Mouse (Mus musculus) spleen, postnatal 36 days (tissue): Measurements from ENCODE around the gene St6galnac4.

Experiments used
- DNase-seq, 2 experiments: peaks; one replicate each; pipeline ENCODE4 v3.0.0; 2022; ENCODE audit warnings: low spot score in 2 of 2, mixed read lengths in 1 of 2

St6galnac4 gene

DNA sequence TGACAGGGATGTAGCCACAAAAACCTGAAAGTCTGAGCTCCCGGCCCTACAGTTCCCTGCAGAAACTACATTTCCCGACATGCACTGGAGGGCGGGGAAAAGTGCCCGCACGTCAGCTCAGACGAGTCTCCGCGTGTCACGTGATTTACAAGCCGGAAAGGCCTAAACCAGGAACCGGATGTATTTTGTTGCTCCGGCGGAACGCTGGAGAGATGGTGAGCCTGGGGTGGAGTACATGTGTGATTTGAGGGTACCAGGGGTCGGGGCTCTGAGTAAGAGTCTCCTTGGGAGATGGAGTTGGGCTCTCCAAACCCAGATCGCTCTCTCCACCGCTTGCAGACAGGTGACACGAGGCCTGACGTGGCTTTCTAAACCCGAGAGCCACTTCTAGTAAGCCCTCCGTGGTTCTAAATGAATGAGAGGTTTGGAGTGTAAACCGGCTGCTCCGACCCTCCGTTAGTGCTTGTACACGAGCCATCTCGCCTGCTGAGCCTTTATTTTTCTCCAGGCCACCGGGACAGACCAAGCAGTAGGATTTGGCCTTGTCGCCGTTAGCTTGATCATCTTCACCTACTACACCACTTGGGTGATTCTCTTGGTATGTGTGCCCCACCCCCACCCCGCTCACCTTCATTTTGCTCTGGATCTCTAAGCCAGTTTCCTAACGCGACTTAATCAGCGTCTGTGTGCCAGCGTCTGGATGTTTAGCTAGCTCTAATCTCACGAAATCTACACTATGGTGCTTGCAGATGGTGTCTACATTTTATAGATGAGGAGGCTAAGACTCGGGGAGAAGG is 16.0 kb upstream of the St6galnac4 start, which contains the start of gene Dpm2:
Gene Dpm2 (plus strand): TSS at position 161 of the 797 bp plus-strand sequence.
- peak; percentile 89 to 92 for DNase-seq

GRCm38 (mm10) chr2:32572196-32572595 is 14.7 kb upstream of the St6galnac4 start:
- DNase-seq: no peak

DNA sequence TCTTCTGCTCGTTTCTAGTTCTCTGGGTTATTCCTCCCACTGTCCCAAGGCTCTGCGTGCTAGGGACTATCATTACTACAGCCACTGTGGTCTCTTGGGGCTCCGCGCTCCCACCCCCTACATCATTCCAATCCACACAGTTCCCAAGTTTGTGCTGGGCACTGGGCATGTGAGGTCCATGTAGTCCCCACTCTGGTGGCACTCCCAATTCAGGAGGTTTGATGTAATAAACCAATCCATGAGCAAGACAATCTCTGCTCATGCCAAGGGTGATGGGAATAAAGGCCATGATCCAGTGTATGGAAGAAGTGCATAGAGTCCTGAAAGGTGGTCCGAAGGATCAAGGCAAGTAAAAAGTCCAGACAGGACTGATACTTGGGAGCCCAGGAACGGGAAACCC is 12.4 kb upstream of the St6galnac4 start, which contains the start of gene Pip5kl1:
Gene Pip5kl1 (plus strand): TSS at position 301 of the 400 bp plus-strand sequence.
- no peak for DNase-seq

GRCm38 (mm10) chr2:32574901-32575585 is 11.9 kb upstream of the St6galnac4 start:
- peak; percentile 34 to 49 for DNase-seq

DNA sequence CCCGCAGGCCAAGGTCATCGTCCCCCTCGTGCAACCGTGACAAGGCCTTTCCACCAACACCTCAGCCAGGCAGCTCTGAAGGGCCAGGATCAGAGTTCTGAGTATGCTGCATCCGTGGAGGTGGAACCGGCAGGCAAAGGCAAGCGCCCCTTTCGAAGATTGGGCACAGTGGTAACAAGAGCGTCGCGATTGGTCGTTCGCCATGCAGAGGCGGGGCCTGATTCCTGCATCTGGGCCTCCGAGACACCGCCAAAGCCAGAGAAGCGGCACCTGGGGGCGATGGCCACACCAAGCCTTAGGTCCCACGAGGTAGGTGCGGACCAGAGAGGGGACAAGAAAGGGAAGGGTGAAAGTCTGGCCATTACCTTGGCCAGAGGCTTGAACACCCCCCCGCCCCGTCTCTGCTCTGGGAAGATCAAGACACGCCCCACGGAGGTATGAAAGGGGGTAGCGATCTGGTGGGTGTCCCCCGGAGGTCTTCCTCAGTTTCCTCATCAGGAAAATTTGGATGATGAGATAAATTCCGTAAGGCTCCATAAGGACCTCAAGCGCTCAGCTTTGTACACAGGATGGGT is 11.2 kb upstream of the St6galnac4 start, which contains the start of gene 9430097D07Rik:
Gene 9430097D07Rik (minus strand): TSS at position 99 of the 575 bp plus-strand sequence.
- DNase-seq: peak in 1 of 2 experiments; percentile 33

DNA sequence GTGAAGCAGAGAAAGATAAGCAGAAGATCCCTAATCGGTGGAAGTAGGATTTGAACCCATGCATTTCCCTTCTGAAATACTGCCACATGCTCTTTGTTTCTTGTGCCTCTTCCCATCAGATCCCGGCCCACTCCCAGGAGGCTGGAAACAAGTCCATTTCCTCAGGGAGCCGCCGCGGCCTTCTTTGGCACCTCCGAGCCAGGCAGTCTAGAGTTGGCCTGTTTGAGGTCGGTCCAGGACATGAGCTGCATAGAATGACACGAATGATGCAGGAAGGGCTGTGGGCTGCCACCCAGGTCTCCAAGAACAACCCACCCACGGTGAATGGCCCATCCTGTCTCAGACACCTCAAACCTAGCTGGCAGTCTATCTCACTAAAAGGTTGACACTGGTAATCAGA is 10.4 kb upstream of the St6galnac4 start:
- DNase-seq: no peak

GRCm38 (mm10) chr2:32578146-32579046 is 8.5 kb upstream of the St6galnac4 start:
- no peak for DNase-seq

GRCm38 (mm10) chr2:32581450-32582095 is 5.3 kb upstream of the St6galnac4 start:
- DNase-seq: no peak

GRCm38 (mm10) chr2:32582830-32583799 is 3.8 kb upstream of the St6galnac4 start:
- DNase-seq: peak; percentile 68 to 71

- DNase-seq: no peak
Measured at GRCm38 (mm10) chr2:32585149-32585714, 1.7 kb upstream of the St6galnac4 start.

DNA sequence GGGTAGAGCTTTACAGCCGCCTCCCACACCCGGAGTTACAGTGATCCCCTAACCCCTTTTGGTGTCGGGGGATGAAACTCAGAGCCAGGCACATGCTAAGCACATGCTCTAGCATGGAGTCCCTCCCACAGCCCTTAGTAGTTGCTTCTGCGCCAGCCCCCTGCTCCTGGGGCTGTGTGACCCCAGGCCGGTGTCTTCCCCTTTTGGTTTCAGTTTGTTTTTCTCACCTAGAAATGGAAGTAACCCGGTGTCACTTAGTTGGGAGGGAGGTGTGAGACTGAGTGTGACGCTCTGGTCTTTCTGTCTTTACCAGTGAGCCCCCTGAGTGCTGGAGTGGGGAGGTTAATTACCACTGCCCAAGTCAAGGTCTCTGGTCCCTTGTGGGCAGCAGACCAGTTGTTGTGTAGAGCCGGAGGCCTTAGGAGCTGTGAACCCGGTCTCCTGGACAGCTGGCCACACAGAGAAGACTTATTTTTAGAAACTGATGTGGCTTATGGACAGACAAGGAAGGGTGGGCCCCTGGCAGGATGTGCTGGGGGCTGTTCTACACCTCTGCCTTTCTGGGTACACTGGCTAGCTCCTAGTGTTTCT is 931 bp downstream of the St6galnac4 start:
- peak; percentile 76 for DNase-seq

- DNase-seq: no peak
Measured at GRCm38 (mm10) chr2:32589213-32589795, 2.4 kb downstream of the St6galnac4 start.

DNA sequence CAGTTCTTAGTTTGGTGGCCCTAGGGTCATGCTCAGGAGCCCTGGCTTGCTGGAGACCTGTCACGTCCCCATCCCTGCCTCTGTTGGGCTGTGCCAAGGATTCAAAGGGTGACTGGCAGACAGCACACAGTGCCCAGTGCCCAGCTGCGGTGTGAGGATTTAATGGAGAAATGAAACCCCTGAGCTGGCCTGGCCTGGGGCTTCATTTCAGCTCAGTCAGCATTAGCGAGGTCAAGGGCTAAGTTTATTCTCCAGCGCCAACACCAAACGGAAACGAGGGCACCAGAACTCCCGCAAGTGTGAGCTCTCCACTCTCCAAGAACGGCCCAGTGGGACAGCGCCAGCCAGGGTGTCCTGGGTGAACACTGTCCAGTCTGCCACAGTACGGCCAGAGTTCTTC is 3.3 kb downstream of the St6galnac4 start:
- DNase-seq: no peak

GRCm38 (mm10) chr2:32591249-32591648 is 4.4 kb downstream of the St6galnac4 start:
- no peak for DNase-seq

DNA sequence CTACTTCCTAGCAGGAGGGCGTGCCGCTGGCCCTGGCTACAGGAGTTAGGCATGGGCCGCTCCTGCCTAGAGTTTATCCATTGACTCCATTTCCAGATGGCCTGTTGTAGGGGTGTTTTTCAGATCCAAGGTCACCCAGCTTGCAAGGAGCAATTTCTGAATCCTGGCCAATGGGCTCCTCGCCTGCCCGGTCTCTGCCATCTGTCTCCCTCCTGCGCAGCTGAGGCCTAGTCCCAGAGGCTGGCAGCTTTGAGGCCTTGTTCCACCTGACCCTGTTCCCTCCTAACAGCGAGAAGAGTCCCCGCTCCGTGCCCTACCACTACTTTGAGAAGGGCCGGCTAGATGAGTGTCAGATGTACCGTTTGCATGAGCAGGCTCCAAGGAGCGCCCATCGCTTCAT is 9.8 kb downstream of the St6galnac4 start:
- DNase-seq: no peak

DNA sequence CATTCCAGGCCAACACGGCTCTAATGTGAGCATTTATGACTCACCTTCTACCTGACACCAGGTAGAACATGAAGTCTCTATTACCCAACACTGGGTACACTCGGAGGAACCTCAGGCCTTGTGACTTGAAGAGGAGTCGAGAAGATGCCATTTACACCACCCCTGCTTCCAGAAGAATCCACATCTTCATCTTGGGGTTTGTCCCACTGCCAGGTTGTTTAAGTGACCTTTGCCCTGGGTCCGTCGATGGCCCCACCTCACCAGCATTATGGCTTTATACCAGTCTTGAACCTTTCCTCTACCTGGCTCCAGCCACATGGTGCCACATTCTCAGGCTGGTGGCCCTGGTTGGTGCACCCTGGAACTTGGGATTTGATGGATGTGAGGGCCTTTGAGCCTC is 10.4 kb downstream of the St6galnac4 start:
- DNase-seq: no peak

DNA sequence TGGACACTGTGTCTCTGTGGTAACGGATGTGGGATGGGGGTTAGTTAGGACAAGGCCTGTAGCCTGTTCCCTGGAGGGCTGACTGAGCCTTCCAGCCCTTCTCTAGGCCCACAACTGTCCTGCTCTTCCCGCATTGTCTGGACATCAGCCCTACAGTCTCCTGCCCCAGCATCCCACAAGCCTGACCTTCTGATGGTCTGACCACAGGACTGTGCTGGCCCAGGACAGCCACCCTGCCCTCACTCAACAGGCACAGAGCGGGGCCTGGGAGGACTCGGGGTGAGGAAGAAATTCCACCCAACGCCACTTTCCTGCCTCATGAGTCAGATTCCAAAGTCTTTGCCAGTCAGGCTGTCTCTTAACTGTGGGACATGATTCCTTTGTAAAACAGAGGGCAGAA is 10.8 kb downstream of the St6galnac4 start:
- no peak for DNase-seq

DNA sequence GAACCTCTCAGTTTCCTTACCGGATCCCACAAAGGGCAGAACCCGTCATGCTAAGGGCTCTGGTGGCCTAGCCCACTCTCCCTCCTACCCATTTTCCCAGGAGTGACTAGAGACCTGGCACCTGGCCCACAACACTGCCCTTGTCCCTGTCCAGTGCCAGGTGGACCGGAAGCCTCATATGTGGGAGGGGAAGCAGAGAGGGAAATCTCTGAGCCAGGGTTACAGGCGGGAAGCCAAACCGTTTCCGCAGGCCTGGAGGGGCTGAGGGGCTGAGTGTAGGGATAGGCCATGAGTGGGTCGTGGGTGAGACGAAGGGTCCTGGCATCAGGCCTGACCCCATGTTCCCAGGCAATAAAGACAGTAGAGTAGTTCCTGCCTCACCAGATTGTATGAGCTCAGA is 11.6 kb downstream of the St6galnac4 start:
- DNase-seq: no peak

DNA sequence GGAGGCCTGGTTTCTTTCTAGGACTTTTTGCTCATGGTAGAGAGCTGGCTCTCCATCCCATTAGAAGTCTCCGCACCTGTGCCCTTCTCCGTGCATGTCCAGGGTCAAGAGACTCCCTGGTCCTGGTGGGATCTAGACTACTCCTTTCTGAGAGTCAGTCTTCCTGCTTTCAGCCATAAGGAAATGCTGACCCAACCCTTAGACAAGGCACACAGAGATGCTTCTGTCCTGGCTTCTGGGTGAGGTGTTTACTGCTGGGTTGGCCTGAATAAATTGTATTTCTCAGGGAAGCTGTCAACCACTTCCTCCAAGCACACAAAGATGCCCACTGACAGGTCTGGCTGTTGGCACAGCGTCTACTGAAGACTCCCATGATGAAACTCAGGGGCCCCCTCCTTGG is 12.5 kb downstream of the St6galnac4 start, which contains the start of gene St6galnac6:
Gene St6galnac6 (plus strand): TSS at position 301 of the 400 bp plus-strand sequence.
- no peak for DNase-seq
